Mouse (Mus musculus) lung, embryonic 16.5 days (tissue): Measurements from ENCODE around the gene Tent5d. TPM values are rescaled to one million over a fixed set of nuclear protein-coding genes. Genes with fewer than 3 reads are reported as not detected.

Experiments used
- ATAC-seq: fragments of 200-750 bp; cut with Nextera tagmentation; 2 replicates; pipeline ENCODE4 v1.8.0; 2017; ENCODE audit warnings: low read depth, mild to moderate bottlenecking, moderate library complexity
- H3K27ac ChIP-seq: fragments of 300-500 bp; sonication (generic); 2 replicates; pipeline ENCODE4 v1.5.1; 2014; ENCODE audit warnings: mild to moderate bottlenecking, control low read depth, low read length
- H3K27me3 ChIP-seq: fragments of 300-500 bp; sonication (generic); 2 replicates; pipeline ENCODE4 v1.6.1; 2014; ENCODE audit warnings: low read depth, low read length, mixed read lengths; ENCODE audit not compliant: control insufficient read depth, insufficient read depth
- H3K36me3 ChIP-seq: fragments of 300-500 bp; sonication (generic); 2 replicates; pipeline ENCODE4 v1.6.1; 2014; ENCODE audit warnings: low read length; ENCODE audit not compliant: control insufficient read depth, insufficient read depth
- H3K4me1 ChIP-seq: fragments of 300-500 bp; sonication (generic); replicated peaks from 2 replicates; pipeline ENCODE4 v1.6.1; 2014; ENCODE audit warnings: low read length, mixed read lengths; ENCODE audit not compliant: control insufficient read depth, insufficient read depth
- H3K4me2 ChIP-seq: fragments of 300-500 bp; sonication (generic); 2 replicates; pipeline ENCODE4 v1.6.1; 2014; ENCODE audit warnings: low read depth, low read length, control low read depth
- H3K4me3 ChIP-seq: fragments of 300-500 bp; sonication (generic); 2 replicates; pipeline ENCODE4 v1.5.1; 2014; ENCODE audit warnings: mild to moderate bottlenecking, low read length, control low read depth
- H3K9ac ChIP-seq: fragments of 300-500 bp; sonication (generic); 2 replicates; pipeline ENCODE4 v1.6.1; 2014; ENCODE audit warnings: low read length, control low read depth
- H3K9me3 ChIP-seq: fragments of 300-500 bp; sonication (generic); 2 replicates; pipeline ENCODE4 v1.6.1; 2016; ENCODE audit warnings: low read length; ENCODE audit not compliant: control insufficient read depth
- WGBS: fragments of 180-500 bp; shearing (Covaris S2); extraction: QIAGEN DNeasy Blood & Tissue Kit; methylation state at CpG from one replicate; pipeline ENCODE4 v1.1.7; 2014; 5-methylcytosine and 5-hydroxymethylcytosine counted together
- polyA plus RNA-seq: library from polyadenylated mRNA; unstranded; fragments of >200 nt; fragmentation: Nextera tagmentation; extraction: Ambion mirVana; gene quantifications from 2 replicates; pipeline ENCODE4 v1.2.1, GENCODE M21; 2015

Gene Tent5d
- polyA plus RNA-seq, 1 experiment from 2014 or later, result 0.36 TPM

GRCm38 (mm10) chrX:107816726-107817125 lies 24.3 kb downstream of the Tent5d start:
- no peak for ATAC-seq
- no peaks in the 10 kb centered on the region for H3K4me1 ChIP-seq
- no peak overlapping the region for H3K9ac ChIP-seq
- H3K27me3 ChIP-seq, result no peaks in the 10 kb centered on the region
- WGBS, result 84% methylated on average over 6 of the region's 6 CpGs
- H3K4me2 ChIP-seq, result peak overlapping the region; percentile 56
- no peaks in the 10 kb centered on the region for H3K36me3 ChIP-seq
- no peaks in the 10 kb centered on the region for H3K9me3 ChIP-seq
- peak overlapping the region; percentile 37; the same call in 1 of the 2 replicates for H3K4me3 ChIP-seq
- H3K27ac ChIP-seq, result no peak overlapping the region

- no peak overlapping the region for H3K4me2 ChIP-seq
- no peaks in the 10 kb centered on the region for H3K9me3 ChIP-seq
- H3K27me3 ChIP-seq, result no peaks in the 10 kb centered on the region
- no peak overlapping the region for H3K9ac ChIP-seq
- H3K4me3 ChIP-seq, result no peak overlapping the region
- no peaks in the 10 kb centered on the region for H3K36me3 ChIP-seq
- ATAC-seq, result no peak
- H3K27ac ChIP-seq, result no peak overlapping the region
- H3K4me1 ChIP-seq, result no peaks in the 10 kb centered on the region
- 23% methylated on average over 4 of the region's 4 CpGs for WGBS
Measured at GRCm38 (mm10) chrX:107858165-107858564, 65.8 kb downstream of the Tent5d start.

Other genes with a start within 250 kb of the Tent5d start
- 0.06 TPM in 1 of 2 replicates, not detected in the other for gene Tbx22, start 124.6 kb upstream of the Tent5d start, polyA plus RNA-seq
- gene 2610002M06Rik, start 23.7 kb downstream of the Tent5d start, polyA plus RNA-seq, result 13.3 TPM in 2 replicates
- gene Gm732, start 155.9 kb downstream of the Tent5d start, polyA plus RNA-seq, result not detected in 2 replicates